In the genomic region with DNA sequence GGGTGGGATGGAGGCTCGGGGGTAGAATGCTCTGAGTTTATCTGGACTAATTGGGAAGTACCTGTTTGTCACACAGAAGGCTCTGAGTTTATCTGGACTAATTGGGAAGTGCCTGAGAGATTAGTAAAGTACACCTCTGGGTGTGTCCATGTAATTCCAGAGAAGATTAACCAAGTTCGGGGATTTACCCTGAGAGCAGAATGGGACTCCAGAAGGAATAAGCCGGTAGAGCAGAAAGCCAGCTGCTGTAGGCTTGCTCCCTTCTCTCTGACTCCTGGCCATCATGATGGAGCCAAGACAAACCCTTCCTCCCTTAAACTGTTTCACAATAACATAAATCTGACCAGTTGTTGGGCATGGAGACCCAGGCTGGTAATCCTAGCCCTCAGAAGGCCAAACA, we compare ENCODE assay signal across 8 mouse cellular contexts. TPM values are rescaled to one million over a fixed set of nuclear protein-coding genes. Genes with fewer than 3 reads are reported as not detected.
DNase-seq lines count a peak whose midpoint lies in the region; ATAC-seq and TF ChIP-seq lines count a peak whose summit lies in the region.
"Had no signal": no experiment of that assay in that cellular context is flagged by ENCODE, and none has a peak within 500 bp of the region (broad histone marks: within the 10 kb centered on the region; RNA-seq: fewer than 3 reads in every experiment).

No protein-coding gene starts in this region.

- H3K4me3 ChIP-seq in left cerebral cortex, adult 2 months, result no peak overlapping the region
- no peak overlapping the region for H3K4me3 ChIP-seq in forebrain, embryonic 11.5 days (ENCODE audit: low read depth, low read length)
- no peak overlapping the region for H3K4me3 ChIP-seq in limb, embryonic 12.5 days (replicated peaks)
- H3K4me3 ChIP-seq in olfactory bulb, adult 2 months (ENCODE audit: insufficient read depth, low read depth, low read length), result no peak overlapping the region

- intact Hi-C loops in left cerebral cortex, adult 2 months (cut with DNase I), result loop anchor here (5.0 kb wide), 1 partner anchor 63 kb away; no protein-coding TSS in a partner anchor
- intact Hi-C loops in left cerebral cortex, postnatal 36 days (cut with DNase I), result no loop called here

- DNase-seq in left cerebral cortex, adult 2 months (ENCODE audit: extremely low spot score in 1 of 2, low spot score in 2 of 2), result no peak
- DNase-seq in left cerebral cortex, postnatal 36 days (ENCODE audit: low spot score in 2 of 2), result no peak
- DNase-seq in forebrain, embryonic 11.5 days (ENCODE audit: low spot score), result no peak
- no peak for DNase-seq in ovary, adult 18-20 months (ENCODE audit: low spot score)
- DNase-seq in natural killer cell, adult 2 months (ENCODE audit: low spot score in 2 of 2), result no peak

- no peak overlapping the region for H3K9ac ChIP-seq in forebrain, embryonic 11.5 days (ENCODE audit: low read length)
- no peak overlapping the region for H3K9ac ChIP-seq in limb, embryonic 12.5 days (replicated peaks)

- H3K27me3 ChIP-seq in forebrain, embryonic 11.5 days (ENCODE audit: control insufficient read depth, insufficient read depth, low read length), result no peaks in the 10 kb centered on the region
- H3K27me3 ChIP-seq in limb, embryonic 12.5 days, result no peaks in the 10 kb centered on the region
- H3K27me3 ChIP-seq: Patski had no signal

- H3K9me3 ChIP-seq in forebrain, embryonic 11.5 days (ENCODE audit: control insufficient read depth, low read length), result no peaks in the 10 kb centered on the region
- no peaks in the 10 kb centered on the region for H3K9me3 ChIP-seq in limb, embryonic 12.5 days

- WGBS in forebrain, embryonic 11.5 days, result 16% methylated on average over 3 of the region's 3 CpGs
- 41% methylated on average over 3 of the region's 3 CpGs for WGBS in limb, embryonic 12.5 days
- WGBS in olfactory bulb, adult 2 months, result 30% methylated on average over 3 of the region's 3 CpGs

- no peak overlapping the region for H3K4me2 ChIP-seq in forebrain, embryonic 11.5 days (ENCODE audit: low read depth, low read length, severe bottlenecking)
- H3K4me2 ChIP-seq in limb, embryonic 12.5 days, result no peak overlapping the region

- no peak for TF ChIP-seq CTCF in left cerebral cortex, adult 2 months (IDR thresholded peaks at IDR 0.05)
- TF ChIP-seq CTCF in olfactory bulb, adult 2 months (IDR thresholded peaks at IDR 0.05; ENCODE audit: insufficient read depth, low read depth, low read length), result no peak

- no peak for TF ChIP-seq POLR2A in olfactory bulb, adult 2 months (IDR thresholded peaks at IDR 0.05; ENCODE audit: insufficient read depth, low read depth, low read length)

- H3K4me1 ChIP-seq in forebrain, embryonic 11.5 days (replicated peaks; ENCODE audit: control insufficient read depth, insufficient read depth, low read length), result peaks cover 39% of the 10 kb centered on the region
- H3K4me1 ChIP-seq in limb, embryonic 12.5 days (replicated peaks), result peaks cover 57% of the 10 kb centered on the region
- H3K4me1 ChIP-seq in olfactory bulb, adult 2 months (ENCODE audit: control insufficient read depth, insufficient read depth, low read length), result peaks cover 34% of the 10 kb centered on the region

- H3K27ac ChIP-seq in left cerebral cortex, adult 2 months, result peak overlapping the region; percentile 20; the same call in 1 of the 2 replicates
- peak overlapping the region; percentile 48; the same call in 1 of the 2 replicates for H3K27ac ChIP-seq in forebrain, embryonic 11.5 days (ENCODE audit: low read depth, low read length)
- peak overlapping the region; percentile 73 for H3K27ac ChIP-seq in limb, embryonic 12.5 days
- H3K27ac ChIP-seq in olfactory bulb, adult 2 months (ENCODE audit: insufficient read depth, low read depth, low read length), result 0 out of 2 replicates have a peak overlapping the region, but pooled peaks have one; percentile 22

- ATAC-seq in forebrain, embryonic 11.5 days (replicated peaks; ENCODE audit: low FRiP score), result no peak
- ATAC-seq in limb, embryonic 12.5 days (ENCODE audit: insufficient number of reproducible peaks, insufficient read depth, low FRiP score, low TSS enrichment, low read depth), result no peak

- H3K36me3 ChIP-seq in forebrain, embryonic 11.5 days (ENCODE audit: control insufficient read depth, insufficient read depth, low read length), result no peaks in the 10 kb centered on the region; the same call in 1 of the 2 replicates
- peaks cover 23% of the 10 kb centered on the region for H3K36me3 ChIP-seq in limb, embryonic 12.5 days

RNA-seq across cellular contexts. Expression of a gene that starts 25.5 kb away (rescaled TPM):
- total RNA-seq in left cerebral cortex, adult 2 months (2021), result 1 to 10 TPM; 3.3 to 3.7 TPM
- 1 to 10 TPM; 3.9 TPM for total RNA-seq in left cerebral cortex, postnatal 36 days (2021)
- polyA plus RNA-seq in forebrain, embryonic 11.5 days (2014; fragmentation: Nextera tagmentation; extraction: Ambion mirVana), result 6.6 and 7.1 TPM in 2 replicates
- polyA plus RNA-seq in limb, embryonic 12.5 days (2016; fragmentation: Nextera tagmentation; extraction: Ambion mirVana), result 5.1 and 5.6 TPM in 2 replicates
- polyA plus RNA-seq in olfactory bulb, adult 2 months (2012; ENCODE audit: insufficient read depth, insufficient read length, low replicate concordance, missing spikeins), result not detected in 2 replicates

RNA-seq across cellular contexts. Expression of a gene that starts 26.4 kb away (rescaled TPM):
- total RNA-seq in left cerebral cortex, adult 2 months (2021), result 10 to 100 TPM; 65.2 to 79.1 TPM
- 10 to 100 TPM; 58.5 to 60.5 TPM for total RNA-seq in left cerebral cortex, postnatal 36 days (2021)
- polyA plus RNA-seq in forebrain, embryonic 11.5 days (2014; fragmentation: Nextera tagmentation; extraction: Ambion mirVana), result 25.9 and 26.6 TPM in 2 replicates
- polyA plus RNA-seq in limb, embryonic 12.5 days (2016; fragmentation: Nextera tagmentation; extraction: Ambion mirVana), result 26.0 and 28.3 TPM in 2 replicates
- polyA plus RNA-seq in olfactory bulb, adult 2 months (2012; ENCODE audit: insufficient read depth, insufficient read length, low replicate concordance, missing spikeins), result 221 TPM in 1 of 2 replicates, not detected in the other

RNA-seq across cellular contexts. Expression of a gene that starts 29.1 kb away (rescaled TPM):
- total RNA-seq in left cerebral cortex, adult 2 months (2021), result 10 to 100 TPM; 47.2 to 47.8 TPM
- total RNA-seq in left cerebral cortex, postnatal 36 days (2021), result 10 to 100 TPM; 40.6 to 54.8 TPM
- polyA plus RNA-seq in forebrain, embryonic 11.5 days (2014; fragmentation: Nextera tagmentation; extraction: Ambion mirVana), result 28.0 and 29.4 TPM in 2 replicates
- 32.2 and 36.7 TPM in 2 replicates for polyA plus RNA-seq in limb, embryonic 12.5 days (2016; fragmentation: Nextera tagmentation; extraction: Ambion mirVana)
- polyA plus RNA-seq in olfactory bulb, adult 2 months (2012; ENCODE audit: insufficient read depth, insufficient read length, low replicate concordance, missing spikeins), result not detected in 2 replicates

RNA-seq across cellular contexts. Expression of a gene that starts 36.7 kb away (rescaled TPM):
- total RNA-seq in left cerebral cortex, adult 2 months (2021), result 10 to 100 TPM in 1 of 2 experiments, under 1 TPM in 1; 0.44 to 19.4 TPM
- 1 to 10 TPM in 1 of 2 experiments, under 1 TPM in 1; 0.91 to 1.8 TPM for total RNA-seq in left cerebral cortex, postnatal 36 days (2021)
- 0.28 TPM in 1 of 2 replicates, not detected in the other for polyA plus RNA-seq in forebrain, embryonic 11.5 days (2014; fragmentation: Nextera tagmentation; extraction: Ambion mirVana)
- polyA plus RNA-seq in limb, embryonic 12.5 days (2016; fragmentation: Nextera tagmentation; extraction: Ambion mirVana), result 0.95 TPM in 1 of 2 replicates, not detected in the other
- not detected in 2 replicates for polyA plus RNA-seq in olfactory bulb, adult 2 months (2012; ENCODE audit: insufficient read depth, insufficient read length, low replicate concordance, missing spikeins)

RNA-seq across cellular contexts. Expression of a gene that starts 43.1 kb away (rescaled TPM):
- 100 to 1,000 TPM; 341 to 349 TPM for total RNA-seq in left cerebral cortex, adult 2 months (2021)
- 100 to 1,000 TPM; 312 to 437 TPM for total RNA-seq in left cerebral cortex, postnatal 36 days (2021)
- 37.7 and 45.4 TPM in 2 replicates for polyA plus RNA-seq in forebrain, embryonic 11.5 days (2014; fragmentation: Nextera tagmentation; extraction: Ambion mirVana)
- polyA plus RNA-seq in limb, embryonic 12.5 days (2016; fragmentation: Nextera tagmentation; extraction: Ambion mirVana), result 44.3 and 45.8 TPM in 2 replicates
- polyA plus RNA-seq in olfactory bulb, adult 2 months (2012; ENCODE audit: insufficient read depth, insufficient read length, low replicate concordance, missing spikeins), result not detected in 2 replicates

Comparison
In these comparisons a context has a peak if more than half of its experiments do, and no peak if none do; other contexts are left out.
1. H3K27ac ChIP-seq: peak in every context shown above with its lines; median percentile 73 in limb, embryonic 12.5 days; 48 in forebrain, embryonic 11.5 days; 22 in olfactory bulb, adult 2 months; 20 in left cerebral cortex, adult 2 months.
2. RNA of a gene that starts 29.1 kb away (polyA plus RNA-seq): 32.2 to 36.7 TPM in limb, embryonic 12.5 days and 28.0 to 29.4 TPM in forebrain, embryonic 11.5 days; not detected in olfactory bulb, adult 2 months; every median in the first group is over 10 times any median in the second.